Mouse (Mus musculus): ENCODE measurements around the gene Cxcr4.

GRCm38 (mm10) chr1:128605794-128606193 is 13.7 kb upstream of the Cxcr4 start:
- TF ChIP-seq CTCF (IDR thresholded peaks at IDR 0.05; ENCODE audit: low read depth, low read length) = no peak
- no peak for TF ChIP-seq POLR2A (IDR thresholded peaks at IDR 0.05; ENCODE audit: borderline replicate concordance, low read depth, low read length)

Measured in bone marrow macrophage, adult 2 months (primary cell).